Mouse (Mus musculus) midbrain, embryonic 12.5 days (tissue): Measurements from ENCODE around the gene Gria1. TPM values are rescaled to one million over a fixed set of nuclear protein-coding genes. Genes with fewer than 3 reads are reported as not detected.

Experiments
- ATAC-seq: fragments of 200-750 bp; cut with Nextera tagmentation; 2 replicates; pipeline ENCODE4 v1.8.0; 2017; ENCODE audit warnings: low read depth, moderate TSS enrichment, moderate library complexity; ENCODE audit not compliant: low FRiP score
- H3K27ac ChIP-seq: fragments of 300-500 bp; sonication (generic); replicated peaks from 2 replicates; pipeline ENCODE4 v1.5.1; 2016; ENCODE audit warnings: mild to moderate bottlenecking
- H3K27me3 ChIP-seq: fragments of 300-500 bp; sonication (generic); 2 replicates; pipeline ENCODE4 v1.6.1; 2016; ENCODE audit warnings: mild to moderate bottlenecking
- H3K36me3 ChIP-seq: fragments of 300-500 bp; sonication (generic); 2 replicates; pipeline ENCODE4 v1.6.1; 2016
- H3K4me1 ChIP-seq: fragments of 300-500 bp; sonication (generic); 2 replicates; pipeline ENCODE4 v1.6.1; 2016
- H3K4me2 ChIP-seq: fragments of 300-500 bp; sonication (generic); replicated peaks from 2 replicates; pipeline ENCODE4 v1.6.1; 2016; ENCODE audit warnings: mild to moderate bottlenecking, moderate library complexity
- H3K4me3 ChIP-seq: fragments of 300-500 bp; sonication (generic); 2 replicates; pipeline ENCODE4 v1.5.1; 2016; ENCODE audit warnings: mild to moderate bottlenecking
- H3K9ac ChIP-seq: fragments of 300-500 bp; sonication (generic); replicated peaks from 2 replicates; pipeline ENCODE4 v1.6.1; 2016; ENCODE audit warnings: mild to moderate bottlenecking, moderate library complexity
- H3K9me3 ChIP-seq: fragments of 300-500 bp; sonication (generic); 2 replicates; pipeline ENCODE4 v1.6.1; 2016; ENCODE audit warnings: mild to moderate bottlenecking
- WGBS: fragments of 180-500 bp; shearing (Covaris S2); methylation state at CpG from one replicate; pipeline ENCODE4 v1.1.7; 2016; 5-methylcytosine and 5-hydroxymethylcytosine counted together
- polyA plus RNA-seq: library from polyadenylated mRNA; unstranded; fragments of >200 nt; fragmentation: Nextera tagmentation; extraction: Ambion mirVana; gene quantifications from 2 replicates; pipeline ENCODE4 v1.2.1, GENCODE M21; 2016

The Gria1 gene
- polyA plus RNA-seq, result 7.5 and 8.3 TPM in 2 replicates

DNA sequence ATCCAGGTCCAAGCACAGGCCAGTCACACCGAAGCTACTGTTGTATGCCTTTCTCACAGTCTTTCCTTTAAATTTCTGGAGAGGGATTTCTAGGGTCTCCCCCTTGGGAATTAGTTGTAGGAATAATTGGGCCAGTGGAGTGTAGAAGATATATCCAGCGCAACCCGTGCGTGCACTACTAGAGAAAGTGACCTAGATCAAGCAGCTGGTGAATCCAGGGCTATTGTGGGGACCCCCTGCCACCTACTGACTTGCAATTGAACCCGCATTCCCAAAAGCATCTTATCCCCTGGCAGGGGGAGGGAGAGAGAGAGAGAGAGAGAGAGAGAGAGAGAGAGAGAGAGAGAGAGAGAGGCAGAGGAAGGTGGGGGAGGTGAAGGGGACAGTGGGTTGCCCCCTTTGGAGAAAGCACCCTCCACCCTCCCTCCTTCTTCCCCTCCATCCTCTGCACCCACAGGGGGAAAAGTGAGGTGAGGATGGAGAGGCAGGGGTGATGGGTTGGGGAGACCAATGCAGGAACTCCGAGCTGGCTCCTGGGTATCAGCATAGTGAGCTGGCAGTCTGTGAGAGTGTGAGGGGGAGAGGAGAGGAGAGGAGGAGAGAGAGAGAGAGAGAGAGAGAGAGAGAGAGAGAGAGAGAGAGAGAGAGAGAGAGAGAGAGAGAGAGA lies at the start of gene Gria1:
Gene Gria1, plus strand, starts transcription at position 364 of the 667 bp plus-strand sequence.
- no peaks in the 10 kb centered on the region for H3K9me3 ChIP-seq
- peak; percentile 52; the same call in 1 of the 2 replicates for ATAC-seq
- peak within 1 kb of the TSS; percentile 37 for H3K4me3 ChIP-seq

DNA sequence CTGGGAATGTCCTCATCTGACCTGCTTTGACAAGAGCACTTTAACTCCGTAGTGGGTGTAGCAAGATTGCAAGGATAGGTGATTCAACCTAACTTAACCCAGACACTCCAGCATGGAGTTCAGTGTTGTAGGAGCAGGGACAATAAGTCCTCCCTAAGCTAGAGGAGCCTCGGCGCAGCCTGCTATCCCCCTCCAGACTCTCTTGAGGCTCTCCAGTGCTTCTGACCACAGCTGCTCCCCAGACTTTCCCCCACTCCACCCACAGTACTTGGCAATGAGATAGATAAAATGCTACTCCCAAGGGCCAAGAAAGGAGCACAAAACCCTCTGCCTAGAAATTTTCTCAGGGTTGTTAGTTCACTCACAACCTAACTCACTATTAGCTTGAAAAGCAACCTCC lies 49.4 kb upstream of the Gria1 start:
- 84% methylated on average over 3 of the region's 3 CpGs for WGBS
- H3K9ac ChIP-seq, result no peak overlapping the region

More for the DNA sequence above, at the start of gene Gria1:
- WGBS, result 11% methylated on average over 5 of the region's 6 CpGs
- Histone ChIP-seq H3K9ac (peak within 1 kb of the TSS; percentile 41), H3K27ac (no peak within 1 kb of the TSS), H3K4me2 (peak within 1 kb of the TSS; percentile 54), H3K27me3 (peaks cover 27% of the 10 kb centered on the region), H3K36me3 (no peaks in the 10 kb centered on the region), H3K4me1 (0 out of 2 replicates have a peak, but pooled peaks cover 6% of the 10 kb centered on the region)

DNA sequence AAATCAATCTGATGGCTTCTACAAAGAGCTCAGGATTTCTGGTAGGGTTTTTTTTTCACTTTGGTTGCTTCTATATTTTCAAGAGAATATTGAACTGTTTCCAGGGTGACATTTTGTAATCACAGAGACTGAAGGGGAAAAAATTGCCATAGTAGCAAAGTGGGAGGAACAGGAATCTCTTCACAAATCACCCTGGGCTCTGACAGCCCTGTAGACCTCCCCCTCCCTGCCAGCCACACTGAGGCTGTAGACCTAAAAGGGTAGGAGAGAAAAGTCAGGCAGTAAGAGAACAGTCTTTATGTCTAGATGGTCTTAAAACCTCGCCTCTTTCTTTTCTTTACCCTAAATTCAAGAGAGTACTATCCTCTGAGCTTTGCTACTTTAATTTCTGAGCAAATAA lies 38.4 kb upstream of the Gria1 start:
- H3K27me3 ChIP-seq, result no peaks in the 10 kb centered on the region
- no peaks in the 10 kb centered on the region for H3K36me3 ChIP-seq
- no peak overlapping the region for H3K4me3 ChIP-seq
- H3K4me2 ChIP-seq, result no peak overlapping the region
- H3K9ac ChIP-seq, result no peak overlapping the region
- no peaks in the 10 kb centered on the region for H3K9me3 ChIP-seq
- 50% methylated on average over 1 of the region's 1 CpGs for WGBS
- no peaks in the 10 kb centered on the region for H3K4me1 ChIP-seq
- no peak overlapping the region for H3K27ac ChIP-seq
- no peak for ATAC-seq

More for the DNA sequence above, 49.4 kb upstream of the Gria1 start:
- Histone ChIP-seq H3K4me2 (no peak overlapping the region), H3K9me3 (no peaks in the 10 kb centered on the region), H3K27me3 (no peaks in the 10 kb centered on the region), H3K4me1 (no peaks in the 10 kb centered on the region), H3K4me3 (no peak overlapping the region), H3K36me3 (no peaks in the 10 kb centered on the region), H3K27ac (no peak overlapping the region)
- ATAC-seq, result no peak

DNA sequence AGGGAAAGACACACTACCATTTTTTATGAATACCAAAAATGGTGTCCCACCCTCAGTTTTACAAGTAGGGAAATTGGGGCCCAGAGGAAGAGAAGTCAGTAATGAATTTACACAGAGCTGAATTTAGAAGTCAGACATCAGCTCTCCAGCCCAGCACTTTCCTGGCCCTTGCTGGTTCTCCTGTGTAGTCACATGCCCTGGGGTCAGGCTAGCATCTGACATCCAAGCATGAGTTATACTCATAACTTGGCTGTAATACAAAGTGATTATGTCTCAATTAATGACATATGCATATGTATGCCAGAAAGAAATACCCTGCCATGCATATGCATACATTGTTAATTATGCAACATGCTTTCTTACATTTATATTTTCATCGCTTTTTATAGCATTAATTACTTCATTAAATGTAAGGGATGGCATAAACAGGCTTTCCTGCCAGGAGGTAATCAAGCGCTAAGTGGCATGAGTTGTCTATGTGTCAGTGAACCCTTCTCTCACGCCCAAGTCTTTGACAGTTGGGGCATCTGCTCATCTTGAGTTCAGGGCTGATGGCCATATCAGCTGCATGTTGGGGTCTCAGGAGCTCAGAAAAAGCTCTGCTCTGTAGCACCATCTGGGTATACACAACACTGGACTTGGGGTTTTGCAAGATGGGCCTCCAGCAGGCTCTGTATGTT lies 26.7 kb upstream of the Gria1 start:
- Histone ChIP-seq H3K4me1 (no peaks in the 10 kb centered on the region), H3K27ac (no peak overlapping the region), H3K27me3 (no peaks in the 10 kb centered on the region), H3K9me3 (no peaks in the 10 kb centered on the region), H3K9ac (no peak overlapping the region), H3K36me3 (no peaks in the 10 kb centered on the region), H3K4me3 (no peak overlapping the region), H3K4me2 (no peak overlapping the region)
- no peak for ATAC-seq
- WGBS, result 90% methylated on average over 3 of the region's 3 CpGs

DNA sequence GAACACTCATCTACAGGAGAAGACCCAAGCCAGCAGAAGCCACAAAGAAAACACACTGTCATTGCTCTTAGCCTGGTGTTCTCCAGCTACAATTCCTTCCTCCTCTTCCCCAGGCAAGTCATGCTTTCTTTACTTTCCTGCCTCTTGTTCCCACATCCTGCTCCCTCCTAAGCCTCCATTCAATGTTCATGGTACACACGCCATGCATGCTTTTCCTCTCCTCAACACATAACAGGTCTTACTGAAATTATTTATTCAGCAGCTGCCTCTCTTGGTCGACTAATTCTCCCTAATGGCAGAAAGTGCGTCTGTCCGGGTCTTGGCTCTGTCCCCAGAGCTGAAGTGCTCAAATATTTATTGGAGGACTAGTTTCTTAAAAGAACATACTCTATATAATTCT lies 25.7 kb upstream of the Gria1 start:
- no peaks in the 10 kb centered on the region for H3K4me1 ChIP-seq
- no peak overlapping the region for H3K27ac ChIP-seq
- H3K27me3 ChIP-seq, result no peaks in the 10 kb centered on the region
- H3K9ac ChIP-seq, result no peak overlapping the region
- no peak overlapping the region for H3K4me3 ChIP-seq
- no peak overlapping the region for H3K4me2 ChIP-seq
- no peaks in the 10 kb centered on the region for H3K9me3 ChIP-seq
- ATAC-seq, result no peak
- WGBS, result 82% methylated on average over 4 of the region's 4 CpGs
- H3K36me3 ChIP-seq, result no peaks in the 10 kb centered on the region

DNA sequence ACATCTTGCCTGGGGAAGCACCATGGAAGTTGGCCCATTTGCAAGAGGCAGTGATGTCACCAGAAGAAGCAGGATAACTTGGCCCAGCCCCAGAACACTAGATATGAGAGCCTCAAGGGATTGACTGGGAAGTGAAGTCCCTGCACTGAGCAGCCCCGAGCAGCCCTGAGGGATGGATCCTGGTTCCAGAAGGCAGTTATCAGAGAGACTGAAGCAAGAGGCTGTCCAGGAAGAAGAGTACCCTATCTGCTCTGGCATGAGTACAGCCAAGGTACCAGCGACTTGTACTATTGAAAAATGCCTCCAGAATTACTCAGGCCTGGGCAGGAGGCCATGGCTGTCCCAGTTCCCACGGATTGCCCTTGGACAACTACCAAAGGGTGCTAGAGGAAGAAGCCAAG lies 11.6 kb upstream of the Gria1 start:
- WGBS, result 81% methylated on average over 3 of the region's 3 CpGs
- Histone ChIP-seq H3K27me3 (no peaks in the 10 kb centered on the region), H3K4me2 (no peak overlapping the region), H3K27ac (no peak overlapping the region), H3K4me3 (no peak overlapping the region), H3K9ac (no peak overlapping the region), H3K4me1 (no peaks in the 10 kb centered on the region), H3K9me3 (no peaks in the 10 kb centered on the region), H3K36me3 (no peaks in the 10 kb centered on the region)
- ATAC-seq, result no peak

DNA sequence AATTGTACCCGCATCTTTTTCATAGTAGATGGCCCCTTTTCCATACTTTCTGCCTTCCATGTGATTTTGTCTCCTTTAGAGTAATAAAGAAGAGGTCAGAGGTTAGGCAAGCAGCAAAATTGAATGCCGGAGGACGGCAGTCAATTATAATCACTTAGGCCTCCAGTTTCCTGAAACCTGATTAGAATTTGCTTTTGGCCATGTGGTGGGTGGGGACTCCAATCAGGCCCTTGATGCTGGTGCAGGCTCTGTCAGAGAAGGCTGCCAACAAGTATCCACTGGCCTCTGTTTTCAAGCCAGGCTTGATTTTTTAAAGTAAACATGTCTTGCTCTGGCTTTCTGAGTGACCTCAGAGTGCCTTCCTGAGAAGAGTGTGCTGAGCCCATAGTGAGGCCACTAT lies 6.6 kb upstream of the Gria1 start:
- H3K27ac ChIP-seq, result no peak overlapping the region
- ATAC-seq, result no peak
- 0 out of 2 replicates have a peak, but pooled peaks cover 3% of the 10 kb centered on the region for H3K27me3 ChIP-seq
- no peaks in the 10 kb centered on the region for H3K9me3 ChIP-seq
- no peak overlapping the region for H3K9ac ChIP-seq
- no peaks in the 10 kb centered on the region for H3K36me3 ChIP-seq
- WGBS, result 34% methylated on average over 3 of the region's 3 CpGs
- H3K4me1 ChIP-seq, result 0 out of 2 replicates have a peak, but pooled peaks cover 3% of the 10 kb centered on the region
- H3K4me2 ChIP-seq, result no peak overlapping the region
- no peak overlapping the region for H3K4me3 ChIP-seq

DNA sequence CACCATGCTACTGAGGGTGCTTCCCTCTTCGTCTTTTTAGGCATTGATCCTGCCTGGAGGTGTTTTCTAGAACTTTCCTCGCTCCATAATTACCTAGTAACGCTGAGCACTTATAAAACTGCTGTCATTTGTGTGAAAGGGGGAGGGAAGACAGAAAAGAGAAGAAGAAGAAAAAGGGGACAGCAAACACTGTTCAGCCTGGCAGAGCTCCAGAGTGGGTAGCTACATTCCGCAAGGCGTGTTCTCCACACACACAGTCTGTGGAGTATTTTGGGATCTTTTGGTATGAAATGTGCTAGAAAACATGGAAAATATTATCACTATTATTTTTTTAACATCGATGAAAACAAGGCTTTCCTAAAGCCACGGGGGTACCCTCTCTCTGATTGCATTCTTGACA lies 5.8 kb upstream of the Gria1 start:
- H3K4me3 ChIP-seq, result no peak overlapping the region
- peaks cover 9% of the 10 kb centered on the region; the same call in 1 of the 2 replicates for H3K27me3 ChIP-seq
- no peak overlapping the region for H3K9ac ChIP-seq
- no peak overlapping the region for H3K4me2 ChIP-seq
- no peak for ATAC-seq
- WGBS, result 83% methylated on average over 7 of the region's 7 CpGs
- no peak overlapping the region for H3K27ac ChIP-seq
- H3K4me1 ChIP-seq, result 0 out of 2 replicates have a peak, but pooled peaks cover 3% of the 10 kb centered on the region
- H3K9me3 ChIP-seq, result no peaks in the 10 kb centered on the region
- no peaks in the 10 kb centered on the region for H3K36me3 ChIP-seq

DNA sequence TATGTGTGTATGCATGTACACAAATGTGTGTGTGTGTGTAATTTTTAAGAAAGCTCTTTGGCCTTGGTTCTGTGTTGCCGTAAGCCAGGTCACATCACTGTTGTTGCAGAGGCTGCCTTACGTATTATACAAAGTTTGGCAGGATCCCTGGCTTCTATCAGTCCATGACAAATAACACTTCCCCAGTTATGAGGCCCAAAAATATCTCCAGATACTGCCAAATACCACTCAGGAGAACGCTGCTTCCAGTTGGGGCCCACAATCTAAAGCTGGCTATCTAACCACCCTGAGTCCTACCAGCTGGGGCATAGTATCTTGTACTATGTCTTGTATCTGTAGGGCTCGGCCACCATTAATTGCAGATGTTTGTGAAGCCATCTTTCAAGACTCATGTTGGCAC lies 3.4 kb upstream of the Gria1 start:
- no peaks in the 10 kb centered on the region for H3K9me3 ChIP-seq
- WGBS, result 90% methylated on average over 4 of the region's 4 CpGs
- peaks cover 19% of the 10 kb centered on the region for H3K27me3 ChIP-seq
- no peak overlapping the region for H3K4me3 ChIP-seq
- no peak overlapping the region for H3K9ac ChIP-seq
- H3K36me3 ChIP-seq, result no peaks in the 10 kb centered on the region
- ATAC-seq, result no peak
- H3K4me1 ChIP-seq, result 0 out of 2 replicates have a peak, but pooled peaks cover 4% of the 10 kb centered on the region
- H3K27ac ChIP-seq, result no peak overlapping the region
- H3K4me2 ChIP-seq, result no peak overlapping the region

DNA sequence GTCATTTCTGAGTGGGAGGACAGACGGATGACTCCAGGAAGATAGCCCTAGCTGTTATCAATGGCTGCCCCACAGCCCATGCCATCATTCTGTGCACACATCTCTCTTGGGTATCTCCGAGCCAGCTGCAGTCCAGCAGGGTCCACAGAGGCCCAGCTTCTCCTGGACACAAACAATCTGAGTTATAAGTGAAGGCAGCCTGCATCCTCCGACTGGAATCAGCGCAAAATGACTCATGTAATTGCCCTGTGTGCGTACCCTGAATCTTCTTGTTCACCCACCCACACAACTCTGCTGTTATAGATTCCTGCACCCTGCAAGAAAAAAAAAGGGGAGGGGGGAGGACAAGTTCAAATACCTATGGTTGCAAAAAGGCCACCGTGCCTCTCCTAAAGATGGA lies 576 bp upstream of the Gria1 start:
- ATAC-seq, result no peak
- H3K36me3 ChIP-seq, result no peaks in the 10 kb centered on the region

DNA sequence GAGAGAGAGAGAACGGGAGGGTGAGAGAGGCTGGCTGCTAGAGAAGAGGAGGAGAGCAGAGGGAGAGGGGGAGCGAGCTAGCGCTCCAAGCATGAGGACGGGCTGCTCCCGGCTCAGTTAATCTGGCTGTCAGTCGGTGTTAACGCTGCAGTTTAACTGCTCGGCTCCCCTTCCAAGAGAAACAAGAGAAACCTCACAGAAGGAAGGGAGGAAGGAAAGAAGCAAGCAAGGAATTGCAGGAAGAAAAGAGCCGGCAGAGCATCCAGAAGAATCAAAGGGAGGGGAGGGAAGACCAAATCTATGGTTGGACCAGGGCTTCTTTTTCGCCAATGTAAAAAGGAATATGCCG lies 478 bp downstream of the Gria1 start:
- H3K27ac ChIP-seq, result no peak overlapping the region
- peak; percentile 56; the same call in 1 of the 2 replicates for ATAC-seq
- H3K4me1 ChIP-seq, result 0 out of 2 replicates have a peak, but pooled peaks cover 6% of the 10 kb centered on the region

More for the DNA sequence above, 576 bp upstream of the Gria1 start:
- peaks cover 27% of the 10 kb centered on the region for H3K27me3 ChIP-seq
- H3K27ac ChIP-seq, result no peak overlapping the region
- H3K9ac ChIP-seq, result no peak overlapping the region
- H3K4me3 ChIP-seq, result no peak overlapping the region
- H3K9me3 ChIP-seq, result no peaks in the 10 kb centered on the region
- WGBS, result 71% methylated on average over 6 of the region's 6 CpGs
- 0 out of 2 replicates have a peak, but pooled peaks cover 6% of the 10 kb centered on the region for H3K4me1 ChIP-seq
- no peak overlapping the region for H3K4me2 ChIP-seq

DNA sequence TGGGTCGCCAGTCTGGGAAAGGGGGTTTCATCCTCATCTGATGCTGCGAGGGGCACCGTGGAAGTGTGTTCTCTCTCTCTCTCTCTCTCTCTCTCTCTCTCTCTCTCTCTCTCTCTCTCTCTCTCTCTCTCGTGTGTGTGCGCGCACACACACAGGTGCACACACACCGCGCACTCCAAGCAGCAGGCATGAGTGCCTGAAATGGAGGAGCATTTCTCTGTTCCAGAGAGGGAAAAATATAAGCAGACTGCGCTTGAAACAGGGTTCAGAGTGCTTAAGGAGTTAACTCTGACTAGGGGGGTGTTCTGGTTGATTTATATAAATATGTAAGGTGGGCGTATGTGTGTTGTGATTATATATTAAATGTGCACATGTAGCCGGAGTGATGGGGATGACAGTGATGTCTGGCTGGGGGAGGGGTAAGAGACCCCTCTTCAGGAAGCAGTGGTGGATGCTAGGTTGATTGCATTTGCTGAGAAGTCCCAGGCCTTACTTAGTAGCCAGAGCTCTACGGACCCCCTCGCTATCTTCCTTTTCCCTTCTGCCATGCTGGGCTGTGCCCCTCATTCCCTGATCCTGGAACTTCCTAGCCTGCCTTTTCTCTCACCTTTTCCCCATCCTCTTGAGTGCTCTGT lies 1.2 kb downstream of the Gria1 start:
- H3K27ac ChIP-seq, result no peak overlapping the region

More for the DNA sequence above, 478 bp downstream of the Gria1 start:
- H3K9me3 ChIP-seq, result no peaks in the 10 kb centered on the region
- peaks cover 27% of the 10 kb centered on the region for H3K27me3 ChIP-seq
- peak overlapping the region; percentile 54 for H3K4me2 ChIP-seq
- H3K9ac ChIP-seq, result peak overlapping the region; percentile 41
- 2% methylated on average over 11 of the region's 11 CpGs for WGBS
- peak overlapping the region; percentile 37 for H3K4me3 ChIP-seq
- no peaks in the 10 kb centered on the region for H3K36me3 ChIP-seq

More for the DNA sequence above, 1.2 kb downstream of the Gria1 start:
- H3K9me3 ChIP-seq, result no peaks in the 10 kb centered on the region
- 33% methylated on average over 13 of the region's 13 CpGs for WGBS
- H3K36me3 ChIP-seq, result no peaks in the 10 kb centered on the region
- 0 out of 2 replicates have a peak, but pooled peaks cover 6% of the 10 kb centered on the region for H3K4me1 ChIP-seq
- H3K4me3 ChIP-seq, result peak overlapping the region; percentile 37
- peak overlapping the region; percentile 41 for H3K9ac ChIP-seq
- H3K27me3 ChIP-seq, result peaks cover 27% of the 10 kb centered on the region
- H3K4me2 ChIP-seq, result peak overlapping the region; percentile 54
- ATAC-seq, result 0 out of 2 replicates have a peak, but pooled peaks have one; percentile 38
